Mouse (Mus musculus) erythroblast, adult 5-6 weeks (primary cell): ENCODE data around the gene Wfdc1. TPM values are rescaled to one million over a fixed set of nuclear protein-coding genes. Genes with fewer than 3 reads are reported as not detected.

Source experiments
- ATAC-seq: replicated peaks from 2 replicates; pipeline ENCODE4 v1.8.0; 2016; ENCODE audit warnings: moderate number of reproducible peaks, mild to moderate bottlenecking, moderate TSS enrichment, inconsistent platforms; ENCODE audit not compliant: poor library complexity, low FRiP score, severe bottlenecking
- total RNA-seq, 2 experiments: library from RNA; stranded (forward) in 1 of 2; stranded (reverse) in 1 of 2; fragments of 150-400 nt in 1 of 2; fragments of 200-764, 138-1000 nt in 1 of 2; gene quantifications; 2 replicates each; pipeline versions ENCODE4 v1.2.3 to v1.2.4; 2015 to 2017; ENCODE audit warnings: low replicate concordance in 2 of 2

The Wfdc1 gene
- total RNA-seq, 2 experiments from 2014 or later = not detected

GRCm38 (mm10) chr8:119637381-119637780 is 28.8 kb upstream of the Wfdc1 start:
- no peak for ATAC-seq

GRCm38 (mm10) chr8:119638261-119638660 is 27.9 kb upstream of the Wfdc1 start:
- no peak for ATAC-seq

- no peak for ATAC-seq
These were observed 26.4 kb upstream of the Wfdc1 start for GRCm38 (mm10) chr8:119639798-119640197.

GRCm38 (mm10) chr8:119641058-119641457 is 25.1 kb upstream of the Wfdc1 start:
- no peak for ATAC-seq

- no peak for ATAC-seq
These were observed 23.2 kb upstream of the Wfdc1 start for GRCm38 (mm10) chr8:119642960-119643359.

- no peak for ATAC-seq
These were observed 21.7 kb upstream of the Wfdc1 start for GRCm38 (mm10) chr8:119644429-119644960.

- ATAC-seq = no peak
These were observed 21.1 kb upstream of the Wfdc1 start for GRCm38 (mm10) chr8:119644981-119645597.

GRCm38 (mm10) chr8:119646197-119646596 is 20.0 kb upstream of the Wfdc1 start:
- ATAC-seq = no peak

GRCm38 (mm10) chr8:119646846-119647245 is 19.3 kb upstream of the Wfdc1 start:
- no peak for ATAC-seq

GRCm38 (mm10) chr8:119651324-119651723 is 14.8 kb upstream of the Wfdc1 start:
- ATAC-seq = no peak

- no peak for ATAC-seq
These were observed 9.3 kb upstream of the Wfdc1 start for GRCm38 (mm10) chr8:119656709-119657464.

- ATAC-seq = no peak
These were observed 5.1 kb upstream of the Wfdc1 start for GRCm38 (mm10) chr8:119661081-119661480.

GRCm38 (mm10) chr8:119661892-119662291 is 4.3 kb upstream of the Wfdc1 start:
- ATAC-seq = no peak

- no peak for ATAC-seq
These were observed 2.7 kb upstream of the Wfdc1 start for GRCm38 (mm10) chr8:119663440-119663839.

GRCm38 (mm10) chr8:119665270-119665669 is 895 bp upstream of the Wfdc1 start:
- no peak for ATAC-seq

GRCm38 (mm10) chr8:119668447-119668846 is 2.3 kb downstream of the Wfdc1 start:
- no peak for ATAC-seq

- ATAC-seq = no peak
These were observed 3.1 kb downstream of the Wfdc1 start for GRCm38 (mm10) chr8:119669284-119669683.

- no peak for ATAC-seq
These were observed 4.4 kb downstream of the Wfdc1 start for GRCm38 (mm10) chr8:119670419-119671091.

- no peak for ATAC-seq
These were observed 7.9 kb downstream of the Wfdc1 start for GRCm38 (mm10) chr8:119673976-119674555.

- no peak for ATAC-seq
These were observed 9.3 kb downstream of the Wfdc1 start for GRCm38 (mm10) chr8:119675457-119675856.
